Mouse (Mus musculus): ENCODE measurements around the gene Fastkd1.
A peak's percentile ranks its signal among the peaks of the same experiment; 100 is the strongest.
"Not testable (repeated sequence)": the region's sequence is repeated elsewhere in the genome, so short reads cannot be mapped to it uniquely, and the experiment has no call there.

Fastkd1 gene

DNA sequence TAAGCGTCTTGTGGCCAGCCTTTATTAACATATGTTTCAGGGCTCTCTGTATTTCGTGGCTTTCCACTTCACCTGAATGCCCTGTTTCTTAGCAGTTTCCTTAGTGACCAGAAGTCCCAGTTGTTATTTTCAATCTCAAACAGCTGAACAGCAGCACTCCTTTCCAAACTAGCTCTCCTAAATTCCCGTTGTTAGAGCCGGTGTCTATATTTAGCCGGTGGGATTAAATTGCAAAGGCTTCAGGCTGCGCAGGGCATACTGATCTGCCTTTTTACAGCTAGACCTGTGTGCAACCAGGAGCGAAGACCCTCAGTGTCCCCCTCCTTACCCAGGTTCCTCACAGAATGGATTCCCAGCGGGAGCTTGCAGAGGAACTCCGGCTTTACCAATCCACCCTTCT is 43.5 kb downstream of the Fastkd1 start, which contains the start of gene Klhl41:
Klhl41 (plus strand) TSS at position 268 of the 400 bp plus-strand sequence.
- DNase-seq (ENCODE audit: low spot score) = no peak

DNA sequence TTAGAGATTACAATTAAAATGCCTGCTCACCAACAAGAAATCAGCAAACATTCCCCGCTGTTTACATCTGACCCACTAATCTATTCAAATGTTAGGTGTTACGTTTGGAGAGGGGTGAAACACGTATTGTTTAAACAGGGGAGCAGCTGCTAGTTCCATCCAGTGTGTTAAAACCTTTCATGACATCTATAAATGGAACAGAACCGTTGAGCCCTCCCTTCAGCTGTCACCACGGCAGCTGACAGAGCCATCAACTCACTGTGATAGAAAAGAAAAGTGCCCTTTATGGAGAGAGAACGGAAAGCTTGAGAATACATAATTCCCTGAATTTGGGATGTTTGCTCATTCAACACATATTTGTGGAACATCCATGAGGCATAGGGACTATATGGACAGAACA is 44.9 kb downstream of the Fastkd1 start:
- DNase-seq (ENCODE audit: low spot score) = no peak

DNA sequence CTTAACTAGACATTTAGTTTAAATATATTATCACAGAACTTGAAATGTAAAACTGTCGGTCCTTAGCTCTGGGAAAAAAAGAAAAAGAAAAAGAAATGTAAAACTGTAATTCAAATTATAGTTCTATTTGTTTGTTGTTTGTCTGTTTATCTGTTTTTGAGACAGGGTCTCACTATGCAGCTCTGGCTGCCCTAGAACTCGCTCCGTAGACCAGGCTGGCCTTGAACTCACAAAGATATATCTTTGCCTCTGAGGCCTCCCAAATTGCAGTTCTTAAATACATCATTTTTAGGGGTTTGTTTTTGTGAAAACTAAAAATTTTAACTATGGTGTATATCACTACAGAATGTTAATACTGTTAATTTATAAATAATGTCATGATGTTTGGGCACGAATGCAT is 45.7 kb downstream of the Fastkd1 start:
- DNase-seq (ENCODE audit: low spot score) = no peak

DNA sequence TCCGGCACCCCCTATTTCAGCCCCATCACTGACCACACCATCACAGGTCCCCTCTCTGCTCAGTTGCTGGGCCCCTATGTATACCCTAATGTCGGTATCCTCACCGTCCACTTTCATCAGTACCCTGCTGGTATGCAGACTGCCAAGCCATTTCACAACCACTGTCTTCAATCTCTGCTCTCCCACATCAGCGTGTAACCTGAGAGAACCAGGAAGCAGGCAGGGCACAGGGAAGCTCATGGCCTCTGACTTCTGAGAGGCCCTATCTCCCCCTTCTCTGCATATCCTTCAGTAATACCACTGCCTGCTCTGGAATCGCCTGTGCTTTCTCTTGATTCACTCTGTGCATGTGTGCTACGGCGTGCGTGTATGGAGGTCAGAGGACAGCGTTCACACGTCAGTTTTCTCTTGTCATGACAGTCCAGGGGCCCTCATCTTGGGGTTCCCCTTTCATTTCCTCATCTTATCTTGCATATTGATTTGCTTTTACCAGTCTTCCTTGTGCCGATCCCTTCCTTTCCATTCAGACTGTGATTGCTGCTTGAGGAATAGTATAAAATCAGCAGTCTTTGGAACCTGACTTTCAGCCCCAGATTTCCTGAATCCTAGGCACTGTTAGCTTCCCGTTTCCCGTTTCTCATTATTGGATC is 49.4 kb downstream of the Fastkd1 start:
- no peak for DNase-seq (ENCODE audit: low spot score)

DNA sequence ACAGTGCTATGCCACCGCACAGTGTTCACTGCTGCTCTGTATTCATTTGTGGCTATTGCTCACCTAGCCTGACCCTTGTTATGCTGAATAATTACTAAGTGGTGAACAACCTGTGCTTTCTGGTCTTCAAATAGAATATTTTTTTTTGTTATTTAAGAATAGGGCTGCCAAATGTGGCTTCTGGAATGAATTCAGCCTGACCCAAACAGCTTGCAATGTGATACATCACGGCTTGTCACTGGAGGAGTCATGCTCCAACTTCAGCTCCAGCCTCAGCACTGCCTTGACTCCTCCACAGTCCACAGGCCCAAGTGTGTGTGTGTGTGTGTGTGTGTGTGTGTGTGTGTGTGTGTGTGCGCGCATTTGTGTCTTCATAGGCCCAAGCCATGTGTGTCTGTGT is 54.0 kb downstream of the Fastkd1 start:
- no peak for DNase-seq (ENCODE audit: low spot score)

DNA sequence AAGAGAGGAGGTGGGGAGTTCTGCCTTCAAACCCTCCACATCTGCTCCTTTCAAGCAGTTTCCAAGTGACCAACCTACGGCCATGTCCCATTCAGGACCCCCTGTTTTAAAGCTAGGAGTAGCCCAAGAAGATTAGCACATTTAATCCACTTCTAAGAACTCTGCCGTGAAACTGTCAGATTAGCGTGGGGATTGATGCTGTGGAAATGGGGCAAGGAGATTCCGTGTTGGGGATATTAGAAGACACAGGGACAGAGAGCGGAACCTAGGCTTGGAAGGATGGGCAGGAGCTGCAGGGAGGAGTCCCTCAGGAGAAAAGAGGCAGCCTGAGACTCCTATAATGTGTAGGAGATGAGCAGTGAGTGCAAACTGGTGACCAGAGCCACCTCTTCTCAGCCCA is 63.6 kb downstream of the Fastkd1 start:
- DNase-seq (ENCODE audit: low spot score) = no peak

DNA sequence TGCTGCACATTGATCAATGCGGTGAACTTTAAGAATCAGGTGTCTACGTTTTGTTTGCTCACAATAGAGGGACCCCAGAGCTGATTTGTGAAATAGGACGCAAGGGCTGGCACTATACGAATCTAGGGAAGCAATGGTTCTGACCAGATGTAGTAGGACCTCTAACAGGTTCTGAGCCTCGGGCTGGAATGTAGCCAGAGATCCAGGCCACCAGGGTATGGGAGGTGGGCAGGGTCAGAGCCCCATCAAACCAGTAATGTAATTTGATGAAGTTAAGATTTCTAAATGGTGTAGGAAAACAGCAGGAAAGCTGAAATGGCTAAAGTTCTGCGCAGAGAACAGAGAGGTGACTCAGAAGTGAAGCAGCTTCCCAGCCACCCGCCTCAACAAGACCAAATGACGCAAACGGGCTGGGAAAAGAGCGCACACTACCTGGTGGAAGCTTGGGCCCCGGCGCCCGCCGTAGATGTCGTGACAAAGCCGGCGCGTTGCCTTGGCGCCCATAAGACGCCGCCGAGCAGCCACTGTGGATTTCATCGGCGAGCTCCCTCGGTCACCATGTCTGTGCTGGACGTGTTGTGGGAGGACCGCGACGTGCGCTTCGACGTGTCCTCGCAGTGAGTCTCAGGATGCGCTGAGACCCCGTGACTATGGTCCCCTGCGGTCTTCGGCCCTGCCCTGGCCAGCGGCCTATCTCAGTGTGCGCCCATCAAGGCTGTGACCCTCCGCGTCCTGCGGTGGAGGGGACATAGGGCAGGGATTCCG is 66.4 kb downstream of the Fastkd1 start, which contains the start of gene Bbs5:
Bbs5 (plus strand) TSS at position 446 of the 765 bp plus-strand sequence.
- peak; percentile 90 for DNase-seq (ENCODE audit: low spot score)

DNA sequence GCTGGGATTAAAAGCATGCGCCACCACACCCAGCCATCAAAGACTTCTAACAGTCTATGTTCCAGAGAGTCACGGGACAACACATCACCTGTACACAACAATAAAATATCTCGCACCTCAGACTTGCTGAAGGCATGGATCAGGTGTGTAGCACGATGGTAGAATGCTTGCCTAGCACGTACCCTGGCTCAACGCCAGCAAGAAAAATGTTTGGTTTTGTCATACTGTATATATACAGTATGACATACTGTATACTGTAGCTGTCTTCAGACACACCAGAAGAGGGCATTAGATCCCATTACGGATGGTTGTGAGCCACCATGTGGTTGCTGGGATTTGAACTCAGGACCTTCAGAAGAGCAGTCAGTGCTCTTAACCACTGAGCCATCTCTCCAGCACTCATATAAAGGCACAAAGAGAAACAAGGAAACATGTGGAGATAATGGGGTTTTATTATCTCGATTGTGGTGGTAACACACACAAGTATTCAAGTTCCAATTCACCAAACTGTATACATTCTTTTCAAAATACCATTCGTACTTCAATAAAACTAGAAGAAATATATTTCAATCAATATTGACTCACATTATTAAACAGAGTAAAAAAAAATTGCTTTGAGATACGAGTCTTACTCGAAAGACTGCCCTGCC is 68.2 kb downstream of the Fastkd1 start:
- no peak for DNase-seq (ENCODE audit: low spot score)

DNA sequence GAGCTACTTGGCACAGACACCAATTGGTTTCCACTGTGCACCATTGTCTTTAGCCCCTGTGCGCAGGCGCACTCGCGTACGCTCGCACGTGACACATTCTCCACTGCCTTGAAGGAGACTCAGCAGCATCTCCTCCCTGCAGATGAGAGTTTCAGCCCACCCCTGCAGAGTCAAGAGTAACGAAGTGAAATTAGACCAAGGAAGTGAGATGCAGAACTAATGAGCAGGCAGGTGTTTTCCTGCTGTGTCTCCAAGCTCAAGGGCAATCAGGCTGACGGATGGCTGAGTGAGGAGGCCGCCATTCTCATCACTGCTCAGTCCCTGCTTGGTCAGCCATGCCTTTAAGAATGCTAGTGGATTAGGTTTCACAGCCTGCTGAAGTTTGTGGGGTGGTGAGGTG is 73.2 kb downstream of the Fastkd1 start:
- DNase-seq (ENCODE audit: low spot score) = peak; percentile 15

DNA sequence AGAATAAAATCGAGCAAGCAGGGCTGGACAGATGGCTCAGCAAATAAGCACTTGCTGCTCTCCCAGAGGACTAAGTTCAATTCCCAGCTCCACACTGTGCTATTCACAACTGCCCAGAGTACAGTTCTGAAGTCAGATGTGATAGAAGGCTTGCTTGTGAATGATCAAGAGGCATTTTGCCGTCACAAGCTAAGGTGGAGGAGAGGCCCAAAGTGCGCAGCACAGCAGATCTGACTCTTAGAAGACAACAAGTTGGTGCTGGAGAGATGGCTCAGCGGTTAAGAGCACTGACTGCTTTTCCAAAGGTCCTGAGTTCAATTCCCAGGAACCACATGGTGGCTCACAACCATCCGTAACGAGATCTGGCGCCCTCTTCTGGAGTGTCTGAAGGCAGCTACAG is 75.3 kb downstream of the Fastkd1 start:
- not testable (repeated sequence) for DNase-seq (ENCODE audit: low spot score)

Measured in ovary, postnatal 36 days (tissue).